In the genomic region with DNA sequence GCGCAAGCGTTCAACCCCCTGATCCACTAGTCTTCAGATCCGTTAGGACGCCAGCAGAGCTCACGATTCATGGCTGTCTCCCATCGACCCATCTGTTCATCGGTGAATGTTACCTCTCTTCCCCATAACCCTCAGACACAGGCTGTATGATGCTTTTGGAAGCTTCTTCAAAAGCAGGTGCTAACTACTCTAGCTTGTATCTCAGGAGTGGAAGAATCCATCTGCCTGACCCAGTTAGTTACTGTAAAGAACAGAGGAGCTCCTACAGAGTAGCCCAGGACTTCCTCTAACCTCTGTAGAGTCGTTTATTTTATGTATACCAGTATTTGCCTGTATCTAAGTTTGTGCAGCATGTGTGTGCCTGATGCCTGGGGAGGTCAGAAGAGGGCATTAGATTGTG, we compare ENCODE assay signal across 22 mouse cellular contexts. TPM values are rescaled to one million over a fixed set of nuclear protein-coding genes. Genes with fewer than 3 reads are reported as not detected.
"Had no signal": no experiment of that assay in that cellular context is flagged by ENCODE, and none has a peak within 500 bp of the region (broad histone marks: within the 10 kb centered on the region; RNA-seq: fewer than 3 reads in every experiment).

No protein-coding gene starts in this region.

- H3K36me3 ChIP-seq: midbrain, embryonic 10.5 days; midbrain, embryonic 12.5 days; neural tube, embryonic 13.5 days; neural tube, embryonic 15.5 days had no signal

- DNase-seq: lung, adult 18-20 months; lung, embryonic 14.5 days; lung, postnatal 10 days; lung, postnatal 4 days; midbrain, embryonic 14.5 days; retina, postnatal 1 day; right cerebral cortex, adult 18-20 months; right cerebral cortex, postnatal 25 days; right cerebral cortex, postnatal 4 days; spleen, adult 18-20 months; thymus, adult 18-20 months had no signal

- H3K4me2 ChIP-seq: lung, embryonic 14.5 days; midbrain, embryonic 12.5 days; neural tube, embryonic 13.5 days; neural tube, embryonic 15.5 days had no signal

- H3K27ac ChIP-seq: midbrain, embryonic 10.5 days; midbrain, embryonic 12.5 days; neural tube, embryonic 13.5 days; neural tube, embryonic 15.5 days had no signal

- H3K4me1 ChIP-seq: midbrain, embryonic 12.5 days; neural tube, embryonic 13.5 days; neural tube, embryonic 15.5 days had no signal

- H3K9me3 ChIP-seq: midbrain, embryonic 10.5 days; midbrain, embryonic 12.5 days; neural tube, embryonic 13.5 days; neural tube, embryonic 15.5 days had no signal

- H3K9ac ChIP-seq: lung, embryonic 14.5 days; midbrain, embryonic 12.5 days; neural tube, embryonic 13.5 days; neural tube, embryonic 15.5 days had no signal

- H3K27me3 ChIP-seq: midbrain, embryonic 12.5 days; neural tube, embryonic 13.5 days; neural tube, embryonic 15.5 days had no signal

- ATAC-seq: midbrain, embryonic 16.5 days had no signal

- H3K4me3 ChIP-seq: midbrain, embryonic 10.5 days; midbrain, embryonic 12.5 days; myocyte; neural tube, embryonic 13.5 days; neural tube, embryonic 15.5 days had no signal

RNA-seq across cellular contexts. Expression of gene Ttc39d, which starts 50.4 kb away (rescaled TPM):
- total RNA-seq: megakaryocyte-erythroid progenitor cell, adult 5-6 weeks had no signal
- polyA plus RNA-seq: liver, embryonic 16.5 days; lung, embryonic 14.5 days; neural tube, embryonic 11.5 days; neural tube, embryonic 13.5 days; small intestine, adult 2 months; stomach, embryonic 14.5 days had no signal
